Mouse (Mus musculus) embryonic fibroblast, embryonic 13.5 days (primary cell): ENCODE measurements at regions not wholly inside any gene's neighbourhood (a gene's known extent, or its start where the extent isn't known, plus 50 kb on each side); places are given as distances from the start of the nearest gene placed in this dataset.

Source experiments
- CTCF ChIP-seq: IDR thresholded peaks from 2 replicates; pipeline ENCODE4 v1.5.1; 2011; ENCODE audit warnings: mild to moderate bottlenecking, control low read depth, low read length, moderate library complexity, borderline replicate concordance; ENCODE audit not compliant: insufficient read depth
- POLR2A ChIP-seq: IDR thresholded peaks from 2 replicates; pipeline ENCODE4 v1.6.1; 2011; ENCODE audit warnings: low read depth, mild to moderate bottlenecking, control low read depth, low read length, moderate library complexity

DNA sequence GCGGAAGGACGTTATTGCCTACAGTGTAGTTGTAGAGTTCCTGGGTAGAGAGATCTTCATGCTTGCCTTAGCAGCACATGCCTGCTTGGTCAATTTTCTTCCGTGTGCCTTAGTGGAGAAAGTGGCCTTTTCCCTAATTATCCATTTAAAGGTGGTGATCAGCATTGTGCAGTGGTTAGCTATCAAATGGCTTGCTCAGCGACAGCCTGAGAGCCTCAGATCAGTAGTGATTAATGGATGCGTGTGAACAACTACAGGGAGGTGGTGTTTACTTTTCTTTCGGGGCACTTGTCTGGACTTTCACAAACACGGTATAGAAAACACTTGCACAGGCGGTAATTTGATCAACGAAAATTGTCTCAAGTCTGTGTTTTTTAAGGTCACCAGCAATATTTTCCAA is 255.0 kb downstream of the Dmrt2 start:
- TF ChIP-seq CTCF (no peak), POLR2A (no peak)
